ENCODE assay signal across 10 mouse cellular contexts in genomic region chr4:32863447-32864130, GRCm38 (mm10).
DNase-seq lines count a peak whose midpoint lies in the region; ATAC-seq lines count a peak whose summit lies in the region.
"Had no signal": no experiment of that assay in that cellular context is flagged by ENCODE, and none has a peak within 500 bp of the region (broad histone marks: within the 10 kb centered on the region; RNA-seq: fewer than 3 reads in every experiment).

No protein-coding gene starts in this region.

- H3K27me3 ChIP-seq in liver, embryonic 11.5 days (replicated peaks; ENCODE audit: control insufficient read depth, insufficient read depth, low read length): peaks cover 12% of the 10 kb centered on the region
- H3K27me3 ChIP-seq in embryonic facial prominence, embryonic 15.5 days: no peaks in the 10 kb centered on the region; the same call in 1 of the 2 replicates
- no peaks in the 10 kb centered on the region for H3K27me3 ChIP-seq in limb, embryonic 11.5 days (ENCODE audit: control insufficient read depth, insufficient read depth, low read length)
- H3K27me3 ChIP-seq in neural tube, embryonic 14.5 days (ENCODE audit: control insufficient read depth, insufficient read depth, low read length): no peaks in the 10 kb centered on the region

- peaks cover 32% of the 10 kb centered on the region for H3K4me1 ChIP-seq in liver, embryonic 11.5 days (replicated peaks; ENCODE audit: control insufficient read depth, insufficient read depth, low read length)
- H3K4me1 ChIP-seq in embryonic facial prominence, embryonic 15.5 days: peaks cover 7% of the 10 kb centered on the region; the same call in 1 of the 2 replicates
- H3K4me1 ChIP-seq in limb, embryonic 11.5 days (ENCODE audit: control insufficient read depth, insufficient read depth, low read length): peaks cover 9% of the 10 kb centered on the region
- H3K4me1 ChIP-seq in neural tube, embryonic 14.5 days (ENCODE audit: control insufficient read depth, insufficient read depth, low read length): peaks cover 33% of the 10 kb centered on the region

- H3K4me2 ChIP-seq in liver, embryonic 11.5 days: peak overlapping the region; percentile 63
- H3K4me2 ChIP-seq in embryonic facial prominence, embryonic 15.5 days (replicated peaks): peak overlapping the region; percentile 29
- peak overlapping the region; percentile 1; the same call in 1 of the 2 replicates for H3K4me2 ChIP-seq in limb, embryonic 11.5 days (ENCODE audit: low read depth, severe bottlenecking)
- H3K4me2 ChIP-seq in neural tube, embryonic 14.5 days (ENCODE audit: low read depth, low read length): peak overlapping the region; percentile 58

- no peaks in the 10 kb centered on the region for H3K9me3 ChIP-seq in liver, embryonic 11.5 days (ENCODE audit: control insufficient read depth, low read length)
- H3K9me3 ChIP-seq in embryonic facial prominence, embryonic 15.5 days (replicated peaks): no peaks in the 10 kb centered on the region
- H3K9me3 ChIP-seq in limb, embryonic 11.5 days (ENCODE audit: control insufficient read depth, low read length): no peaks in the 10 kb centered on the region
- H3K9me3 ChIP-seq in neural tube, embryonic 14.5 days (ENCODE audit: control insufficient read depth, low read length): no peaks in the 10 kb centered on the region

- no peak overlapping the region for H3K4me3 ChIP-seq in liver, embryonic 11.5 days (ENCODE audit: low read depth, low read length)
- H3K4me3 ChIP-seq in embryonic facial prominence, embryonic 15.5 days (replicated peaks): no peak overlapping the region
- no peak overlapping the region for H3K4me3 ChIP-seq in limb, embryonic 11.5 days (ENCODE audit: low read depth, low read length)
- H3K4me3 ChIP-seq in neural tube, embryonic 14.5 days (ENCODE audit: low read depth, low read length): peak overlapping the region; percentile 35

- WGBS in liver, embryonic 11.5 days: 48% methylated on average over 12 of the region's 12 CpGs
- whole genome bisulfite sequencing in embryonic facial prominence, embryonic 15.5 days: 21% methylated on average over 12 of the region's 12 CpGs
- WGBS in limb, embryonic 11.5 days: 41% methylated on average over 12 of the region's 12 CpGs
- 3% methylated on average over 12 of the region's 12 CpGs for WGBS in neural tube, embryonic 14.5 days

- H3K9ac ChIP-seq in liver, embryonic 11.5 days (ENCODE audit: low read depth, low read length): no peak overlapping the region
- no peak overlapping the region for H3K9ac ChIP-seq in embryonic facial prominence, embryonic 15.5 days
- peak overlapping the region; percentile 22; the same call in 1 of the 2 replicates for H3K9ac ChIP-seq in limb, embryonic 11.5 days (ENCODE audit: low read length)
- peak overlapping the region; percentile 52; the same call in 1 of the 2 replicates for H3K9ac ChIP-seq in neural tube, embryonic 14.5 days (replicated peaks; ENCODE audit: low read depth, low read length)

- DNase-seq in liver, embryonic 11.5 days (ENCODE audit: low spot score): no peak
- no peak for DNase-seq in liver
- DNase-seq in limb, embryonic 11.5 days (ENCODE audit: low spot score): peak; percentile 37
- DNase-seq in MN1 (ENCODE audit: low spot score): no peak
- DNase-seq in cerebellum, adult 11 months: no peak
- no peak for DNase-seq in frontal cortex, postnatal 36 days (ENCODE audit: low spot score in 2 of 2)
- DNase-seq: adrenal gland, postnatal 36 days; kidney, adult 8-10 months had no signal

- no peak overlapping the region for H3K27ac ChIP-seq in liver, embryonic 11.5 days (ENCODE audit: low read depth, low read length)
- no peak overlapping the region for H3K27ac ChIP-seq in embryonic facial prominence, embryonic 15.5 days (replicated peaks)
- H3K27ac ChIP-seq in limb, embryonic 11.5 days (replicated peaks; ENCODE audit: low read depth, low read length): 0 out of 2 replicates have a peak overlapping the region, but pooled peaks have one; percentile 30
- H3K27ac ChIP-seq in neural tube, embryonic 14.5 days (ENCODE audit: low read depth, low read length): peak overlapping the region; percentile 61

- H3K36me3 ChIP-seq in liver, embryonic 11.5 days (ENCODE audit: control insufficient read depth, insufficient read depth, low read length): no peaks in the 10 kb centered on the region
- no peaks in the 10 kb centered on the region for H3K36me3 ChIP-seq in embryonic facial prominence, embryonic 15.5 days
- H3K36me3 ChIP-seq in limb, embryonic 11.5 days (ENCODE audit: control insufficient read depth, insufficient read depth, low read length): no peaks in the 10 kb centered on the region
- H3K36me3 ChIP-seq in neural tube, embryonic 14.5 days (ENCODE audit: control insufficient read depth, insufficient read depth, low read length): no peaks in the 10 kb centered on the region

- ATAC-seq in liver, embryonic 11.5 days (replicated peaks; ENCODE audit: low FRiP score): no peak
- no peak for ATAC-seq in embryonic facial prominence, embryonic 15.5 days (ENCODE audit: insufficient number of reproducible peaks, low FRiP score, low TSS enrichment, low read depth)
- 0 out of 2 replicates have a peak, but pooled peaks have one; percentile 33 for ATAC-seq in limb, embryonic 11.5 days (ENCODE audit: insufficient number of reproducible peaks, low FRiP score, low TSS enrichment, low read depth)
- peak; percentile 53 for ATAC-seq in neural tube, embryonic 14.5 days (ENCODE audit: low read depth)

Comparison
In these comparisons a context has a peak if more than half of its experiments do, and no peak if none do; other contexts are left out.
1. ATAC-seq: peak in limb, embryonic 11.5 days (single experiment) and neural tube, embryonic 14.5 days (single experiment); none in liver, embryonic 11.5 days (single experiment) and embryonic facial prominence, embryonic 15.5 days (single experiment).
2. H3K27ac ChIP-seq: peak in limb, embryonic 11.5 days (single experiment) and neural tube, embryonic 14.5 days (single experiment); none in liver, embryonic 11.5 days (single experiment) and embryonic facial prominence, embryonic 15.5 days (single experiment).
3. H3K4me2 ChIP-seq: peak in every context shown above with its lines; median percentile 63 in liver, embryonic 11.5 days; 58 in neural tube, embryonic 14.5 days; 29 in embryonic facial prominence, embryonic 15.5 days; 1 in limb, embryonic 11.5 days.
4. H3K9ac ChIP-seq: peak in limb, embryonic 11.5 days (single experiment) and neural tube, embryonic 14.5 days (single experiment); none in liver, embryonic 11.5 days (single experiment) and embryonic facial prominence, embryonic 15.5 days (single experiment).